Mouse (Mus musculus) inflammation-experienced regulatory T-cells, adult 6 months (primary cell): ENCODE measurements around the gene Emx2. TPM values are rescaled to one million over a fixed set of nuclear protein-coding genes. Genes with fewer than 3 reads are reported as not detected.

Source experiments
- ATAC-seq: one replicate; pipeline ENCODE4 v1.8.0; 2017
- polyA plus RNA-seq, 3 experiments: library from polyadenylated mRNA; unstranded; fragments of 100-300 nt; shearing (Covaris generic); gene quantifications; one replicate each; pipeline ENCODE4 v1.2.1; 2017

Gene Emx2
- polyA plus RNA-seq, 3 experiments from 2014 or later, result not detected

DNA sequence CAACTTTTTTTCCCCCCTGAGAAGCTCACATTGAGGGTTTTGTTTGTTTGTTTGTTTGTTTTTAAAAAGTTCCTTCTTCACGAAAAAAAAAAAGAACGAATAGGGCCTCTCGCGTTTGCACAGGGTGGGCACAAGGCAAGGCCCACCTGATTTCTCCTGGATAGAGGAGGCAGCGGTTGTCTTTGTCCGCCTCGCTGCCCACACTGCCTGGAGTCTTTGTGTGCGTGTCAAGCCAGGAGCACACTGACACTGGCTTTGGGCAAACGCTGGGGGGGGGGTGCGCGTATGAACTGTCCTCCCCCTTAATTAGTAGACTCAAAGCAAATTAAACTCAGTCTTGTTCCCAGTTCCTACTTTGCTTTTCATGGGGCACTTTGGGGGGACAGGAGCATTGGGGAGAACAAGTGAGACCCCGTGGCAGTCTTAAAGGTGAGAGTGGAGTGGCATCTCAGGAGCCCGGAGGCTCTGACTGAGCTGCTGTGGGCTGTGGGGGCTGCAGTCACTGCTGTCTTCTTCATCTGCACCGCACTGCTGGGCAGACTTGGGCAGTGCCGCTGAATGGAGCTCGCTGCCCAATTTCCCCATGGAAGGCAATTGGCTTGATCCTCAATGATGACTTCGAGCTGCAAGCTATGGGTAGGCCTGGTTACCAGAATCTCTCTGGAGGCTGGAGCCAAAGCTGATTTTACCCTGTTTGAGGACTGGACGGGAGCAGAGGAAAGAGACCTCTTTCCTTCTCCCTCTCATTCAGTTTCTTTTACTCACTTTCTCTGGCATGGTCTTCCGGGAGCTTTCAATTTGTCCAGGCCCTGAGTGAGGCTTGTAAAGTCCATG lies 4.5 kb downstream of the Emx2 start:
- no peak for ATAC-seq

- ATAC-seq, result no peak
Observed at GRCm38 (mm10) chr19:59463842-59464443, 5.8 kb downstream of the Emx2 start.

DNA sequence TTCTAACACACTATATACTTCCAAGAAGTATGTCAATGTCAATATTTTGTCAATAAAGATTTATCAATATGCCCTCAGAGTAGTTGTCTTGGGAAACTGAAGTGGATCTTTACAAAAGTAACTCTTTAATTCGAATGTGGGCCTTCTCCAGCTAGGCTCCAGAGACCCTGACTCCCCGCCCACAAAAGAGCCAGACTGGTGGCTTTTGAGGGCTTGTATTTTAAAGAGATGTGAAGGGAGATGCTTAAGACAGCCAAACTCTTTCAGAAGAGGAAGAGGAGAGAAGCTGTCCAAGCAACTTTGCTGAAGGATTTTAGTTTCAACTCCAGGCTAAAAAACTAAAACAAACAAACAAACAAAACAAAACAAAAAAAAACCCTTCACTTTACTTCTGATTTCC lies 7.1 kb downstream of the Emx2 start:
- no peak for ATAC-seq

GRCm38 (mm10) chr19:59465751-59466410 lies 7.7 kb downstream of the Emx2 start:
- ATAC-seq, result no peak

GRCm38 (mm10) chr19:59466417-59466937 lies 8.3 kb downstream of the Emx2 start:
- no peak for ATAC-seq

DNA sequence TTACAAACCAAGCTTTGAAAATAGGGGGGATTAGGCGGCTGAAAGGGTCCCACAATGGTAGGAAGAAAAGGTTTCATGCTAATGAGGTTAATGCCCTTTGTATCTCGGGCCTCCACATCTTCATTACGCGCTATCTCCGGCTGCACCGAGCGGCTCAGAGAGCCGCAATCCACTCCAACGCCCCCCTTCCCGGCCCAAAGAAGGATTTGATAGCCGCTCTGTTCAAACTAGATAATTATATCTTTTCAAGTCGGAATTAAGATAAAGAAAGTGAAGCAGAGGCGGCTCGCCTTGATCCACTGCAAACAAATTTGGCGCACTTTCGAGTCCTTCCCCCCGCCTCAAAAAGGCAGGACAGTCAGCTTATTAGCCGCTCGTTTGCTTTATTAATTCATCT lies 8.8 kb downstream of the Emx2 start:
- ATAC-seq, result no peak

DNA sequence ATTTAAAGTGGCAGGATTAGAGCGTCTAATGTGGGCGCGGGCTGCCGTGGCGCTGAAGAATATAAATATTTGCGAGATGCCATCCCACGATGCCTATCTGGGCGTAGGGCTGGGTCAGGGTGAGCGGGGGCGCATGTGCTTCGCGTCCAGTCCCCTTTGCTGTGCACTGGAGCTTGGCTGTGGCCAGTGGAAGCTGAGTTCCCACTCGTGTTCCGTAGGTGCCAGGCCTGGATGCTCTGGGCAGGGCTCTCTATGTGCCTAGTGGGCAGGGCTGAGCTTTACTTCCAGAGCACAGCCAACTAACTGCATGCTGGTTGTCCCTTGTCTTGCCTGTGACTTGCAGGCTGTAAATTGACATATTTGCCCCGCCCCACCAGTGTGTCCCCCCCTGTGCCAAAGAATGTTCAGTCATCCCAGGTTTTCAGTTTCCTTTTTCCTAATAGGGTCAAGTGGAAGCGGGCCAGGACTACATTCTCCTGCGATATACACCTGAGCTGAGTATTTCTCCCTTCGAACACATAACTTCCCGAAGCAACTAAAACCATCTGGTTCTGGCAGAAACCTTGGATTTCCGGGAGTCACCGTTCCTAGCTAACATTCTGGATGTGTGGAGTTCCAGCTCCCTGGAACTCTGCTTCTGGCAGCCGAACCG lies 9.4 kb downstream of the Emx2 start:
- ATAC-seq, result no peak

GRCm38 (mm10) chr19:59468065-59468810 lies 10.1 kb downstream of the Emx2 start:
- ATAC-seq, result no peak

GRCm38 (mm10) chr19:59469035-59469949 lies 11.1 kb downstream of the Emx2 start:
- ATAC-seq, result no peak

GRCm38 (mm10) chr19:59470074-59470630 lies 12.0 kb downstream of the Emx2 start:
- no peak for ATAC-seq

- no peak for ATAC-seq
Observed at GRCm38 (mm10) chr19:59470913-59471312, 12.7 kb downstream of the Emx2 start.

DNA sequence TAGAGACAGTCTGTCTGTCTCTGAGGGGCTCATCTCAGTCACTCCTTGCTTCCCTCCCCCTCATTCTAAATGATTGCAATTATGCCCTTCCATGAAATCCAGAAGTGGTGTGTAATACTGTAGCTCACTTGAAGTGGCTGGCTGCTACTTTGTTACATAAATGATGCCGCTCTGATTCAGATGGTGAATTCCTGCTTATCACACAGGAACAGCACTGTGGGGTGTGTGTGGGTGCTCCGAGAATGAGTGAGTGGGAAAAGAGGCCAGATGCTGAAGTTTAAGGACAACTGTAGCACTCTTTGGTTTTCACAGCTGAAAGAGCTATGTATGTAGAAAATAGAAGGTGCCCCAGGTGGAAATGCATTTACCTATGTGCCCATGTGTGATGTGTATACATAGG lies 14.7 kb downstream of the Emx2 start:
- ATAC-seq, result no peak

DNA sequence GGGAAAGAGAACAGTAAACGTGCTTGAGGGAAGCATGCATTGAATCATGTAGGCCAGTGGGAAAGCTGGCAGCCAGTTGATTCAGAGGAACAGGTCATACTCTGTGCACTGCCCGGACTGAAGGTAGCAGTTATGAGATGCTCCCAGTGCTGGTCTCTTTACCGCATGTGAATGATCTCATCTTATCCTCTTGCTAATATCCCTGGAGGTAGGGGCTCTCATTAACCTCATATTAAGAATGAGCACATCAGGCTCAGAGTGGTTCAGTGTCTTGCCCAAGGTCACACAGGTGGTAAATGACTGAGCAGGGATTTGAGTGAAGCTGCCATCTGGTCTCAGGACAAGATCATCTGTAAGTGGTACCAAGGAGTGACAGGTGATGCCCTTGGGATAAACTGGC lies 21.7 kb downstream of the Emx2 start:
- ATAC-seq, result no peak

DNA sequence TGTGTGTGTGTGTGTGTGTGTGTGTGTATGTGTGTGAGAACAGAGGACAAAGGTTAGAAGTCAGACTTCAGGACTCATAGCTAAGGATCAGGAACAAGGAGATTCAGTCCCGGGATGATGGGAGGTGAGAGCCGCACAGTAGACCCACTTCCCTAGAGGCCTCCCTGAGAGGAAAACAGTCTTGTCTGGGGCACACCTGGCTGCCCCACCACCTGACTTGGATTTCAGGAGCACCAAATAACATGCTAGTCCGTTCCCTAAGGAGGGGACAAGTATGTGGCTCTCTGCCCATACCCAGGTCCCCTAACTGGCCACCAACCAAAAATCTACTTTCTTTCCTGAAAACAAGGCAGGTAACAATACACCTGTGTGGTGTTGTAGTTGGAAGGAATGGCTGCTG lies 22.4 kb downstream of the Emx2 start:
- no peak for ATAC-seq

GRCm38 (mm10) chr19:59492258-59492657 lies 34.1 kb downstream of the Emx2 start:
- no peak for ATAC-seq

GRCm38 (mm10) chr19:59496832-59497231 lies 38.7 kb downstream of the Emx2 start:
- ATAC-seq, result no peak

DNA sequence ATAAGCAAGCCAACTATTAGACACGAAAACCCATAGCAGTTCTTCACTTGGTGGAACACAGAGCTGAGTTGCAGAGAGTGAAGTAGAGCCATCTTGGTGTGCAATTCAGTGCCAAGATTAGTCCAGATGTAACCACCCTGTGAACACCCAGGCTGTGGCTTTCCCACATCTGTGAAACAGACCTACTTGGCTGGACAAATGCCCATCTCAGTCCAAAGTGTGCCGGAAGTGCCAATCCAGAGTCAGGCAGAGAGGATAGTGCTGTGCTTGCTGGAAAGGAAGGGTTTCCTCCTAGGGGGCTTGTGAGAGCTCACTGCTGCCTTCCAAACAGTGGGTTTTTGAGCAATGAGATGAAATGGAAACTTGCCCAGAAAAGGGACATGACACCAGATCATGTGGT lies 50.7 kb downstream of the Emx2 start:
- ATAC-seq, result no peak

DNA sequence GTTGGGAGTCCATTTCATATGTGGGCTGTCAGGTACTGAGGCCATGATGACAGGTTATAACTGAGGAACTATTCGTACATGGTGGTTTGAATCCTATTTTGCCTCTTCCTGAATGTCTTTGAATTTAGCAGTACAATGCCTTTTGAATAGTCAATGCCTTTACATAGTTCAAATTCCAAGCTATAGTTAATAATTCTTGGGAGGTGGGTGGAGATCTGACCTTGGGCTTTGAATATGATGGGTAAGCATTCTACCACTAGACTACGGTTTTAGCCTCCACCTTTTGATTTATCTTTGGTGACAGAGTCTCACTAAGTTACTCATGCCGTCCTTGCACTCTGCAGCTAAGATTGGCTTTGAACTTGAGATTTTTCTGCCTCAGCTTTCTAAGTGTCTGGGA lies 55.0 kb downstream of the Emx2 start:
- ATAC-seq, result no peak
